Mouse (Mus musculus): ENCODE results near the gene Clvs2. TPM values are rescaled to one million over a fixed set of nuclear protein-coding genes. Genes with fewer than 3 reads are reported as not detected.

Clvs2 gene
- total RNA-seq (2021) (not detected), polyA plus RNA-seq (2012; rRNA removed) (not detected in 2 replicates)
- long read RNA-seq = 0 reads

- intact Hi-C loops (cut with DNase I) = no loop called here
- Histone ChIP-seq H3K27ac (no peak within 1 kb of the TSS), H3K27me3 (ENCODE audit: control insufficient read depth, insufficient read depth, low read length) (no peaks in the 10 kb centered on the region), H3K79me2 (replicated peaks; ENCODE audit: control insufficient read depth, insufficient read depth, low read length) (no peaks in the 10 kb centered on the region), H3K9ac (ENCODE audit: low read depth, low read length) (no peak within 1 kb of the TSS), H3K4me3 (no peak within 1 kb of the TSS), H3K36me3 (ENCODE audit: control insufficient read depth, insufficient read depth, low read length) (no peaks in the 10 kb centered on the region), H3K4me1 (ENCODE audit: control insufficient read depth, insufficient read depth, low read length) (no peaks in the 10 kb centered on the region)
- peak; percentile 2 to 21 for DNase-seq
- no peak for TF ChIP-seq POLR2A (IDR thresholded peaks at IDR 0.05; ENCODE audit: insufficient read depth, low read depth, low read length)
- no peak for TF ChIP-seq CTCF (IDR thresholded peaks at IDR 0.05)
- no peak for TF ChIP-seq EP300 (IDR thresholded peaks at IDR 0.05; ENCODE audit: insufficient read depth, low read depth, low read length)
- WGBS = 3% methylated on average over 37 of the region's 37 CpGs
Measured at GRCm38 (mm10) chr10:33624131-33624879, at the start of gene Clvs2. Clvs2 (minus strand) TSS chr10:33624769.

GRCm38 (mm10) chr10:33653142-33653541 is 28.6 kb upstream of the Clvs2 start:
- Histone ChIP-seq H3K36me3 (ENCODE audit: control insufficient read depth, insufficient read depth, low read length) (no peaks in the 10 kb centered on the region), H3K27me3 (ENCODE audit: control insufficient read depth, insufficient read depth, low read length) (no peaks in the 10 kb centered on the region), H3K4me1 (ENCODE audit: control insufficient read depth, insufficient read depth, low read length) (no peaks in the 10 kb centered on the region), H3K9ac (ENCODE audit: low read depth, low read length) (no peak overlapping the region), H3K4me3 (no peak overlapping the region), H3K27ac (no peak overlapping the region), H3K79me2 (replicated peaks; ENCODE audit: control insufficient read depth, insufficient read depth, low read length) (no peaks in the 10 kb centered on the region)
- no peak for DNase-seq
- intact Hi-C loops (cut with DNase I) = no loop called here
- TF ChIP-seq CTCF (IDR thresholded peaks at IDR 0.05) (peak; percentile 68), EP300 (IDR thresholded peaks at IDR 0.05; ENCODE audit: insufficient read depth, low read depth, low read length) (no peak)

- Histone ChIP-seq H3K79me2 (replicated peaks; ENCODE audit: control insufficient read depth, insufficient read depth, low read length) (no peaks in the 10 kb centered on the region), H3K36me3 (ENCODE audit: control insufficient read depth, insufficient read depth, low read length) (no peaks in the 10 kb centered on the region), H3K9ac (ENCODE audit: low read depth, low read length) (no peak overlapping the region), H3K4me3 (no peak overlapping the region), H3K27me3 (ENCODE audit: control insufficient read depth, insufficient read depth, low read length) (no peaks in the 10 kb centered on the region), H3K27ac (no peak overlapping the region), H3K4me1 (ENCODE audit: control insufficient read depth, insufficient read depth, low read length) (no peaks in the 10 kb centered on the region)
- DNase-seq = no peak
- no peak for TF ChIP-seq EP300 (IDR thresholded peaks at IDR 0.05; ENCODE audit: insufficient read depth, low read depth, low read length)
- intact Hi-C loops (cut with DNase I) = no loop called here
- WGBS = 21% methylated on average over 6 of the region's 6 CpGs
Measured at GRCm38 (mm10) chr10:33623577-33623991, 985 bp downstream of the Clvs2 start.

- no peak overlapping the region for H3K4me3 ChIP-seq
- no peak overlapping the region for H3K27ac ChIP-seq
- H3K9ac ChIP-seq (ENCODE audit: low read depth, low read length) = no peak overlapping the region
- intact Hi-C loops (cut with DNase I) = no loop called here
- no peaks in the 10 kb centered on the region for H3K4me1 ChIP-seq (ENCODE audit: control insufficient read depth, insufficient read depth, low read length)
- no peak for DNase-seq
- TF ChIP-seq EP300 (IDR thresholded peaks at IDR 0.05; ENCODE audit: insufficient read depth, low read depth, low read length) = no peak
- no peak for TF ChIP-seq CTCF (IDR thresholded peaks at IDR 0.05)
- no peak for TF ChIP-seq POLR2A (IDR thresholded peaks at IDR 0.05; ENCODE audit: insufficient read depth, low read depth, low read length)
- WGBS = 82% methylated on average over 8 of the region's 8 CpGs
- no peaks in the 10 kb centered on the region for H3K79me2 ChIP-seq (replicated peaks; ENCODE audit: control insufficient read depth, insufficient read depth, low read length)
- H3K36me3 ChIP-seq (ENCODE audit: control insufficient read depth, insufficient read depth, low read length) = no peaks in the 10 kb centered on the region
- no peaks in the 10 kb centered on the region for H3K27me3 ChIP-seq (ENCODE audit: control insufficient read depth, insufficient read depth, low read length)
Measured at GRCm38 (mm10) chr10:33622700-33623099, 1.9 kb downstream of the Clvs2 start.

GRCm38 (mm10) chr10:33616207-33616606 is 8.4 kb downstream of the Clvs2 start:
- no peak for DNase-seq
- intact Hi-C loops (cut with DNase I) = no loop called here
- Histone ChIP-seq H3K27ac (no peak overlapping the region), H3K9ac (ENCODE audit: low read depth, low read length) (no peak overlapping the region), H3K4me1 (ENCODE audit: control insufficient read depth, insufficient read depth, low read length) (no peaks in the 10 kb centered on the region), H3K79me2 (replicated peaks; ENCODE audit: control insufficient read depth, insufficient read depth, low read length) (no peaks in the 10 kb centered on the region), H3K27me3 (ENCODE audit: control insufficient read depth, insufficient read depth, low read length) (no peaks in the 10 kb centered on the region), H3K36me3 (ENCODE audit: control insufficient read depth, insufficient read depth, low read length) (no peaks in the 10 kb centered on the region), H3K4me3 (no peak overlapping the region)
- 48% methylated on average over 2 of the region's 2 CpGs for WGBS
- TF ChIP-seq POLR2A (IDR thresholded peaks at IDR 0.05; ENCODE audit: insufficient read depth, low read depth, low read length) = no peak
- TF ChIP-seq CTCF (IDR thresholded peaks at IDR 0.05) = no peak
- TF ChIP-seq EP300 (IDR thresholded peaks at IDR 0.05; ENCODE audit: insufficient read depth, low read depth, low read length) = no peak

GRCm38 (mm10) chr10:33613197-33613596 is 11.4 kb downstream of the Clvs2 start:
- Histone ChIP-seq H3K27me3 (ENCODE audit: control insufficient read depth, insufficient read depth, low read length) (no peaks in the 10 kb centered on the region), H3K4me1 (ENCODE audit: control insufficient read depth, insufficient read depth, low read length) (no peaks in the 10 kb centered on the region), H3K4me3 (no peak overlapping the region), H3K36me3 (ENCODE audit: control insufficient read depth, insufficient read depth, low read length) (no peaks in the 10 kb centered on the region), H3K27ac (no peak overlapping the region), H3K9ac (ENCODE audit: low read depth, low read length) (no peak overlapping the region), H3K79me2 (replicated peaks; ENCODE audit: control insufficient read depth, insufficient read depth, low read length) (no peaks in the 10 kb centered on the region)
- TF ChIP-seq POLR2A (IDR thresholded peaks at IDR 0.05; ENCODE audit: insufficient read depth, low read depth, low read length) = no peak
- no peak for TF ChIP-seq CTCF (IDR thresholded peaks at IDR 0.05)
- TF ChIP-seq EP300 (IDR thresholded peaks at IDR 0.05; ENCODE audit: insufficient read depth, low read depth, low read length) = no peak
- WGBS = 94% methylated on average over 1 of the region's 1 CpGs
- no peak for DNase-seq
- intact Hi-C loops (cut with DNase I) = no loop called here
